Mouse (Mus musculus): ENCODE measurements around the gene Agps.

- TF ChIP-seq CTCF (IDR thresholded peaks at IDR 0.05; ENCODE audit: extremely low read depth, insufficient read depth, insufficient read length, insufficient replicate concordance) (no peak), POLR2A (IDR thresholded peaks at IDR 0.05; ENCODE audit: low read depth, low read length) (no peak)
Measured at GRCm38 (mm10) chr2:75796181-75796580, 35.8 kb upstream of the Agps start.
